Mouse (Mus musculus): ENCODE data around the gene Aqp2. TPM values are rescaled to one million over a fixed set of nuclear protein-coding genes. Genes with fewer than 3 reads are reported as not detected.

The Aqp2 gene
- polyA plus RNA-seq, 1 experiment, result not detected

DNA sequence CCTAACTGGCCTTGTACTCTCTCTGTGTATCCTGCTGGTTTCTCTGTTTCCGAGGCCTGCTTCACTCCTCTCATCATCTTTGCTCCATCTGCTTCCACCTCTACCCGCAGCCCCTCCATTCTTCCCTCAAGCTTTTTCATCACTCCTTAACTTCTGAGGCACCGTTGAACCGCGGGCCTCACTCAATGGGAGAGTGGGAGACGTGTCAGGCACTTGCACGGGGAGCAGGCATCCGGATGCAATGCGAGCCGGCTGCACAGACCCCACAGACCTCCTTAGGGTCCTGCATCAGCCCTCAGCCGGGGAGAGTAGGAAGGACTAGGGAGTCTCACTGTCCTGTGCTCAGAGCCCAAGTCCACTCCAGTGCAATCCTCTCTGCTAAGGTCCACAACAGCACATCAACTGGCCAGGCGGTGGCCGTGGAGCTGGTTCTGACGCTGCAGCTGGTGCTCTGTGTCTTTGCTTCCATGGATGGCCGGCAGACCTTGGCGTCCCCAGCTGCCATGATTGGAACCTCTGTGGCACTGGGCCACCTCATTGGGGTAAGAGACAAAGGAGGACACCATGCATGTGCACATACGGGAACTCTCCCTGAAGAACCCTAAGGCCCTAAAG is 23.5 kb downstream of the Aqp2 start:
- no peak for TF ChIP-seq GATA1 (IDR thresholded peaks at IDR 0.05; ENCODE audit: low read length)

DNA sequence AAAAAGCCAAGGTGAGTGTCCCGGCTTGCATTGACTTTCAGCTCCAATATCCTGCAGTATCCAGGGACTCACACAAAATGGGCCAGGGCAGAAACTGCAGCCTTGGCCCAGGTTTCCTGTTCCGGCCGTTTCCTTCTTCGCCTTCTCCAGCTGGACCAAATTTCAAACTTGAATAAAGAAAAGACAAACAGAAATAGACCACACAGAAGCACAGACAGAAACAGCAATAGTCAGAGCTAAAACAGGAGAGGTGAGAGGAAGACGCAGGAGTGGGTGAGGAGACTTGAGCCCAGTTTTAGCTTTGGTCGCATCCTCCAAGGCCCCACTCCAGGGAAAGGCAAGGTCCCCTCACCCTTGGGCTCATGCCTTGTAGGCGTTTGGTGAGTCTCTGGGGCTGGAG is 24.4 kb downstream of the Aqp2 start:
- no peak for TF ChIP-seq GATA1 (IDR thresholded peaks at IDR 0.05; ENCODE audit: low read length)

DNA sequence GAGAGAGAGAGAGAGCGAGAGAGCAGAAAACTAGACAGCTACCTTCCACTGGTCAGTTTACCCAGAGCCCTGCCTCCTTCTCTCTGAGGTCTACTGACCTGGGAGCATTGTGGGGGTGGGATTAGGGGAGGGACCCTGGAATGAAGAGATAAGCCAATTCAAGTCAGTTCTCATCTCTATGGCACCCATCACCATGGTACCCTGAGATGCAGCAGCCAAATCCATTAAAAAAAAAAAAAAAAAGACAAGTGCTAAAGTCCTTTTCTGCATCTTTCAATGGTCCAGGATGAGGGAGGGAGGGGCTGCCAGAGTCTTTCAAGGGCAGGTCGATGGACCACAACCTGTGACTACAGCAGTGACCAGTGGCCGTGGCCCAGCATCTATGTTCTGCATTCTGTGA is 26.7 kb downstream of the Aqp2 start:
- TF ChIP-seq GATA1 (IDR thresholded peaks at IDR 0.05; ENCODE audit: low read length), result no peak

DNA sequence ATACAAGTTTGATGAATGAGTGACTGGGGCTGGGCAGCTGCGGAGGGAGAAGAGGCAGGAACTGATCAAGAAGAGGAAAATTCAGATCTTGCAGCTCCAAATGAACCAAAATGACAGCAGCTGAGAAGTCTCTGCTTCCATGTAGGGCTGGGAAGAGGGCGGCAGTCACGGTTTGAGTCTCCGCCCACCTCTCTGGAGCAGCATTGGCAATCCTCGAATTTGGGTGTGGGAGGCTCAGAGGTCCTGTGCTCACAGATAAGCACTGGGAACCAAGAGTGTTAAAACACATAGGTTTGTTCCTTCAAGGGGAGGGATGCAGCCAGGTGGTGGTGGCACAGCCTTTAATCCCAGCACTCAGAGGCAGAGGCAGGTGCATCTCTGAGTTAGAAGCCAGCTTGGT is 27.7 kb downstream of the Aqp2 start:
- no peak for TF ChIP-seq GATA1 (IDR thresholded peaks at IDR 0.05; ENCODE audit: low read length)

DNA sequence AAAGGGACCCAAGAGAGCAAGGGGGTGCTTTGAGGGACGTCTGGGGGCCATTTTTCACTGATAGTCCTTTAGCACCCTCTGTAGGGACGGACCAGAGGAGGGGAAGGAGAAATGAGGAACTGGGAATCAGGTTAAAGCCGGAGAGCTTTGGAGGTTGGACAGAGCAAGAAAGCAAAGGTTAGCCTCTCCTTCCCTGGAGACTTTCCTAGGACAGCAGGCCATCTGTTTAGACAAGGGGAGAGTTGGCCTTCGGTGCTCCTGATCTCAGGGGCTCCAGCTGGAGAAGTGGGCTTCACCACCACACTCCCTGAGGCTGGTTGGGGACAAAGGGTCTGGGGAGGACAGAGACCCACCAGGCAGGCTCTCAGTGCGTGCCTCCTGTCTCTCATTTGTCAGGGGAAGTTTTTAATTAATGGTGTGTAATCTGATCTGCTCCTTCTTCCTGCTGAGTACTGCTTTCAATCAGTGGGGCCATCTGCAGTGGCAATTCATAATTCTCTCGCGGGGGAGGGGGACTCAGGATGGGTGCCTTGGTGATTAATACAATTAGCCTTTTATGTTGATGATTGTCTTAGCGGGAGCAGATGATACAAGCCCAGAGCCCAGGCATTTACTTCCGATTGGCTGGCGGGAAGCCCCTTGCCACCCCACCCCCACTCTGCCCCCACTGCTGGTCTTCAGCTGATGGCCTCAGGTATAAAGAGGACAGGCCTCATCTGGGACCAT is 28.7 kb downstream of the Aqp2 start:
- TF ChIP-seq GATA1 (IDR thresholded peaks at IDR 0.05; ENCODE audit: low read length), result no peak

DNA sequence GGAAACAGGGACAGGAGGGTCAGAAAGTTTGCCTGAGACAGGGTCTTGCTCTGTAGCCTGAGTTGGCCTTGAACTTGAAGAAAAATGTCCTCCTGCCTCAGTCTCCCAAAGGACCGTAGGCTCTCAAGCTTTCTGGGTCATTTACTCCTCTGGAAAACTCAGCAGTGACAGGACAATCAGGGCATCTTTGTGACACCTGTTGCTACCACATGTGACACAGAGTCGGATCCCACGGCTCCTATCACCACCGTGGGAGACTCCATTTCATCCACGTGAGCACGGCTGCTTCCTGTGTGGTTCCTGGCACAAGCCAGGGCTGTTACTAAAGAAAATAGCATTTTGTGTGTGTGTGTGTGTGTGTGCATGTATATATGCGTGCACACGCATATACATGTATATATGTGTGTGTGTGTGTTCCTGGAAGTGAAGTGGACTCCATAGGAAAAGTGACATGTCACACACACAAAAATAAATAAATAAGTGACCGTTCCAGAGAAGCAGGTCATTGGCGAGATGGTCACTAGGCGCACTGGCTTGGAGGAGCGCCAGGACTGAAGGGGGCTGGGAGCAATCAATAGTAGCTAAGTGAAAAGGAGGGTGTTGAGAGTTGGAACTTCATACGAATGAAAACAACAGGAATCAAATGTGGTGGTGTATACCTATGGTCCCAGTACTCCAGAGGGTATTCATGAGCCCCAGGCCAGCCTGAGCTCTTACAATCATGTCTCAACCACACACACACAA is 29.7 kb downstream of the Aqp2 start:
- no peak for TF ChIP-seq GATA1 (IDR thresholded peaks at IDR 0.05; ENCODE audit: low read length)

DNA sequence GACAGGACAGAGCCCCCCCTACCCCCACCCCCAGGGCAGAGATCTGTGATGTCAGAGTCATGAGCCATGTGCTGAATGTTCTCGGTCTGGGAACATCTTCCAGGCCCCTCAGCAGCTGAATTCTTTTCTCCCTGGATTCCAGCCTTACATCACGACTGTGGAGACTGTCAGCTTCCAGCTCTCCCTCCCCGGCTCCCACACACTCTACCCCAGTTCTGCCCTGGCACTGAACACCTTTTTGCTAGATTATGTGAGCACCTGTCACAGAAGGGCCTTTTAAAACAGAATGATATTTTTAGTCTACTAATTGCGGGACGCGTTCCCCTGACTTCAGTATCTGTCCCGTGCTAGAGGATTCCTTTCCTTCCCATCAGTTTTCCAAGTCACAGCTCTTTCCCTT is 32.7 kb downstream of the Aqp2 start:
- TF ChIP-seq GATA1 (IDR thresholded peaks at IDR 0.05; ENCODE audit: low read length), result no peak

DNA sequence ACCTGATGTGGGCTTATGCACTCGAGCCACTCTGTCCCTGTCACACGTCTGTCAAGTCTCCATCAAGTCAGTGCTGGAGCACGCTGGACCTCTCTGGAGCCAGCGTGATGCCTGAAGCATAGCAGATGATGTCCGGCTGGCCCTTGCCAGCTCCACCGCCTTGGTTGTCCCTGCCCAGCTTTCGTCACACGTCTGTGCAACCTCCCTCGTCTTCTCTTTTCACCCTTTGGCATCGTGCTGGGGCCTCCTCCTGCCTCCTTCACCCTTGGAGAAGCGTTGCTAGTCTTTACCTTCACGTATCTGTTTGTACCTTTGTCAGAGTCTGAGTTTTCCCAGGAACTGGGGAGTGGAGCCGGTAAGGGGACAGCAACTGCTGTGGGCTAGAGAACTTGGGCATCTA is 35.4 kb downstream of the Aqp2 start:
- no peak for TF ChIP-seq GATA1 (IDR thresholded peaks at IDR 0.05; ENCODE audit: low read length)

DNA sequence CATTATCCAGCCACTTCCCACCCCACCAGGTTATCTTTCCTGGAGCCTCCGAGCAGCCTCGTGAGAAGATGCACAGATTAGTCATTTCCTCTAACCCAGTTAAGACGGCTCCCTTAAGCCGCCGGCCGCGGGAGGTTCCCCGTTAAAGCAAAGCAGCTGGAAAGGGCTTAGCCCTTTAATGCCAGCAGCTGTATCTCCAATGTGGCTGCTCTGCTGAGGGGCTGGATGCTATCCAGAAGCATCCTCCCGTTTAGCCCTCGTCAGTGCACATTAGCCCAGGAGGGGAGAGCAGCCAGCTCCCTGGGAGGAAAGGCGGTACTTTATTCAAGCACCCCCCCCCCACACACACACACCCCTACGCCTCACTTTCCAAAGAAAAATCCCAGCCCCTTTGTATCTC is 35.9 kb downstream of the Aqp2 start:
- TF ChIP-seq GATA1 (IDR thresholded peaks at IDR 0.05; ENCODE audit: low read length), result no peak

DNA sequence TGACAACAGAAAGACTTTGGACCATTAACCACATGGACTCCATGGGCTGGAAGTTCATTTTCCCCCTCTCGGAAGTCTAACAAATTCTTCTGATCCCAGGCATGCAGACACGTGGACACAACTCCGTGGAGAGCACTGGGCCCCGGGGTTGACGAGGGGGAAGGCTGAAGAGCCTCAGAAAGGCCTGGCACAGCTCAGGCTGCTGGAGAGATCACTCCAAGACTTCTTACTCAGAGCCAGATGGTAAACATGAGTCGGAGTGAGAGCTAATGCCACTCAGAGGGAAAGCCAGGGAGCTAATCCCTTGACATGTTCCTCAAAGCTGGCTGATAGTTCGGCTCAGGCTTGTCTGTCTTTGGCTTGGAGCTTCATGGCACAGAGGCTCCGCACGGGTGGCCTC is 36.4 kb downstream of the Aqp2 start:
- no peak for TF ChIP-seq GATA1 (IDR thresholded peaks at IDR 0.05; ENCODE audit: low read length)

DNA sequence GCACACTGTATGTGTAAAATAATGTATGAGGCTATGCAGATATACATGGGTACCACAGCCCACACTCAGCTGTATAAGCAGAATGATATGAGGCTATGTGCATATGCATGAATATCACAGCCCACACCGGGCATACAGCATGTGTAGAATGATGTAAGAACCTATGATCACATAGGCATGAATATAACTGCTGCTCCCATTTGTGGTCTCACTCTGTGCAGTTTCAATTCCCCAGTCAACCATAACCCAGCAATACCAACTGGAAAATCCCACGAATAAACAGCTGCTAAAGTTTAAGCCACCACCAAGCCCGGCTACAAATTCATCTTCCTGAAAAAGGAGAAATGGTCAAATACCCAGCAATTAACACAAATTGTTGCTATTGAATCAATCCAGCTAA is 39.7 kb downstream of the Aqp2 start:
- TF ChIP-seq GATA1 (IDR thresholded peaks at IDR 0.05; ENCODE audit: low read length), result no peak

DNA sequence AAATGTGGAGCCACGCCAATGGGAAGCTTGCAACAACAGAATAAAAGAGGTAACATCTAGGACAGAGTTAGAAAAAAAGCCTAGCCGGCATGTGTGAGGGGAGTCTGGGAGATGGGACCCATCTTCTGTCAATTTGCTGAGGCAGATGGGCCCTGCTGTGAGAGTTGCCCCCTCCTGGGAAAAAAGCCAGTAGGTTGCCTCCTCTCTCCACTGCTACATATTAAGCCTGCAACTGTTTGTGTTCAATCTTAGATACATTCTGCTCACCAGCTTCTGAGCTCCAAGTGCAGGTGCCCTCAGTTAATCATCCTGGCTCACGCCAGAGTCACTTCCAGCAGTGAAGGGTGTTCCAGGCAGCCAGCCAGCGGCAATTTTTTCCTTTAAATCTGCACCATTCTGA is 41.0 kb downstream of the Aqp2 start:
- no peak for TF ChIP-seq GATA1 (IDR thresholded peaks at IDR 0.05; ENCODE audit: low read length)

DNA sequence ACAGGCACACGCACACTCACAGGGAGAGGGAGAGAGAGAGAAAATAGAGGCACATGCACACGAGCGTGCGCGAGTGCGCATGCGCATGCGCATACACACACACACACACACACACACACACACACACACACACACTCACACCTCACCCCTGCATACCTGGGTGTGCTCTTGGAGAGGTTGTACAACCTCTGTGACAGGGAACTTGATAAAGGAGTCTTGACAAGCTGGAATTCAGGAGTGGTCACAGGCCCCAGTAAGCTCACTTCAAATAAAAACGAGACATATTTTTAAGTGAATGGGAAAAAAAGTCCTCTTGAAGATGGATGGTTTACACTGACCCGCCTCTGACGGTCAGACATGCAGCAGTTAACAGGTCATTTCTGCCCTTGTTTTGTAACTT is 43.2 kb downstream of the Aqp2 start:
- no peak for TF ChIP-seq GATA1 (IDR thresholded peaks at IDR 0.05; ENCODE audit: low read length)

DNA sequence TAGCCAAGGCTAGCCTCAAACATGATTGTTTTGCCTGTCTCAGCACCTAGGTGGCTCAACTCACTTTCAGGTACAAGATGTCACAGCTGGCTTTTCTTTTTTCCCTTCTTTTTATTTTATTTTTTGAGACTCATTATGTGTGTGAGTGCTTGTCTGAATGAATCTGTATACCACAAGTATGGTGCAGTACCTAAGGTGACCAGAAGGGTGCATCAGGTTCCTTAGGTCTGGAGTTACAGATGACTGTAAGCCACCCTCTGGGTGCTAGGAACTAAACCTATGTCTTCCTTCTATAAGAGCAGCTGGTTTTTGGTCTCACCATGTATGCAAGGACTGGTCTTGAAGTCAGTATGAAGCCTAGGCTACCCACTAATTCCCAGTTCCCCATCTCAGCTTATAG is 52.8 kb downstream of the Aqp2 start:
- TF ChIP-seq GATA1 (IDR thresholded peaks at IDR 0.05; ENCODE audit: low read length), result no peak

Other genes with a start within 250 kb of the Aqp2 start
- gene Fmnl3, start 208.6 kb upstream of the Aqp2 start, polyA plus RNA-seq (2012), result 0.02 and 0.04 TPM in 2 replicates
- gene Tmbim6, start 186.2 kb upstream of the Aqp2 start, polyA plus RNA-seq (2012), result 111 and 147 TPM in 2 replicates
- 19.4 and 25.1 TPM in 2 replicates for gene Nckap5l, start 121.3 kb upstream of the Aqp2 start, polyA plus RNA-seq (2012)
- gene Bcdin3d, start 104.3 kb upstream of the Aqp2 start, polyA plus RNA-seq (2012), result 10.7 and 13.2 TPM in 2 replicates
- not detected in 2 replicates for gene Faim2, start 50.9 kb upstream of the Aqp2 start, polyA plus RNA-seq (2012)
- not detected in 2 replicates for gene Aqp5, start 11.7 kb downstream of the Aqp2 start, polyA plus RNA-seq (2012)
- gene Aqp6, start 22.3 kb downstream of the Aqp2 start, polyA plus RNA-seq (2012), result not detected in 2 replicates
- gene Racgap1, start 72.6 kb downstream of the Aqp2 start, polyA plus RNA-seq (2012), result 19.2 and 25.9 TPM in 2 replicates
- gene Asic1, start 91.3 kb downstream of the Aqp2 start, polyA plus RNA-seq (2012), result not detected in 2 replicates
- 42.8 and 56.5 TPM in 2 replicates for gene Smarcd1, start 123.1 kb downstream of the Aqp2 start, polyA plus RNA-seq (2012)
- 4.9 and 6.8 TPM in 2 replicates for gene Gm17349, start 126.4 kb downstream of the Aqp2 start, polyA plus RNA-seq (2012)
- not detected in 2 replicates for gene Gpd1, start 138.5 kb downstream of the Aqp2 start, polyA plus RNA-seq (2012)
- gene Cox14, start 146.6 kb downstream of the Aqp2 start, polyA plus RNA-seq (2012), result 105 and 116 TPM in 2 replicates
- gene Cers5, start 193.8 kb downstream of the Aqp2 start, polyA plus RNA-seq (2012), result 0.04 and 0.06 TPM in 2 replicates